Mouse (Mus musculus): ENCODE measurements at regions not wholly inside any gene's neighbourhood (a gene's known extent, or its start where the extent isn't known, plus 50 kb on each side); places are given as distances from the start of the nearest gene placed in this dataset.
A peak's percentile ranks its signal among the peaks of the same experiment; 100 is the strongest.

GRCm38 (mm10) chr17:3962176-3962575, 266.1 kb upstream of the Nox3 start:
- H3K27me3 ChIP-seq, result no peaks in the 10 kb centered on the region
- no peaks in the 10 kb centered on the region for H3K4me1 ChIP-seq (replicated peaks)
- no peak overlapping the region for H3K9ac ChIP-seq
- H3K9me3 ChIP-seq, result no peaks in the 10 kb centered on the region
- no peak overlapping the region for H3K4me2 ChIP-seq
- no peak for ATAC-seq (ENCODE audit: low FRiP score, low read depth)
- H3K27ac ChIP-seq (replicated peaks), result no peak overlapping the region
- 67% methylated on average over 3 of the region's 3 CpGs for WGBS
- H3K4me3 ChIP-seq, result no peak overlapping the region
- H3K36me3 ChIP-seq, result no peaks in the 10 kb centered on the region

GRCm38 (mm10) chr17:3946540-3946939, 250.5 kb upstream of the Nox3 start:
- Histone ChIP-seq H3K36me3 (no peaks in the 10 kb centered on the region), H3K9ac (no peak overlapping the region), H3K27me3 (no peaks in the 10 kb centered on the region), H3K9me3 (no peaks in the 10 kb centered on the region), H3K4me2 (no peak overlapping the region), H3K27ac (replicated peaks) (no peak overlapping the region), H3K4me1 (replicated peaks) (no peaks in the 10 kb centered on the region), H3K4me3 (no peak overlapping the region)
- 90% methylated on average over 3 of the region's 3 CpGs for WGBS
- no peak for ATAC-seq (ENCODE audit: low FRiP score, low read depth)

- Histone ChIP-seq H3K4me1 (replicated peaks) (0 out of 2 replicates have a peak, but pooled peaks cover 7% of the 10 kb centered on the region), H3K9ac (no peak overlapping the region)
- 84% methylated on average over 4 of the region's 4 CpGs for WGBS
Measured at GRCm38 (mm10) chr17:3936361-3936760, 240.3 kb upstream of the Nox3 start.

GRCm38 (mm10) chr17:3933208-3933607, 237.1 kb upstream of the Nox3 start:
- no peaks in the 10 kb centered on the region for H3K27me3 ChIP-seq
- no peaks in the 10 kb centered on the region for H3K36me3 ChIP-seq
- no peaks in the 10 kb centered on the region for H3K9me3 ChIP-seq
- H3K4me2 ChIP-seq, result no peak overlapping the region
- no peak for ATAC-seq (ENCODE audit: low FRiP score, low read depth)
- H3K4me3 ChIP-seq, result no peak overlapping the region
- 42% methylated on average over 4 of the region's 4 CpGs for WGBS
- no peak overlapping the region for H3K27ac ChIP-seq (replicated peaks)
- no peak overlapping the region for H3K9ac ChIP-seq
- 0 out of 2 replicates have a peak, but pooled peaks cover 7% of the 10 kb centered on the region for H3K4me1 ChIP-seq (replicated peaks)

More at GRCm38 (mm10) chr17:3936361-3936760, 240.3 kb upstream of the Nox3 start:
- Histone ChIP-seq H3K4me2 (no peak overlapping the region), H3K9me3 (no peaks in the 10 kb centered on the region), H3K27ac (replicated peaks) (no peak overlapping the region), H3K4me3 (no peak overlapping the region), H3K36me3 (no peaks in the 10 kb centered on the region), H3K27me3 (no peaks in the 10 kb centered on the region)
- no peak for ATAC-seq (ENCODE audit: low FRiP score, low read depth)

- ATAC-seq (ENCODE audit: low FRiP score, low read depth), result no peak
- H3K27me3 ChIP-seq, result no peaks in the 10 kb centered on the region
- H3K4me3 ChIP-seq, result no peak overlapping the region
- 0 out of 2 replicates have a peak, but pooled peaks cover 7% of the 10 kb centered on the region for H3K4me1 ChIP-seq (replicated peaks)
- H3K36me3 ChIP-seq, result no peaks in the 10 kb centered on the region
- H3K4me2 ChIP-seq, result no peak overlapping the region
- no peaks in the 10 kb centered on the region for H3K9me3 ChIP-seq
- no peak overlapping the region for H3K9ac ChIP-seq
- H3K27ac ChIP-seq (replicated peaks), result no peak overlapping the region
- WGBS, result 71% methylated on average over 5 of the region's 5 CpGs
Measured at GRCm38 (mm10) chr17:3932071-3932470, 236.0 kb upstream of the Nox3 start.

DNA sequence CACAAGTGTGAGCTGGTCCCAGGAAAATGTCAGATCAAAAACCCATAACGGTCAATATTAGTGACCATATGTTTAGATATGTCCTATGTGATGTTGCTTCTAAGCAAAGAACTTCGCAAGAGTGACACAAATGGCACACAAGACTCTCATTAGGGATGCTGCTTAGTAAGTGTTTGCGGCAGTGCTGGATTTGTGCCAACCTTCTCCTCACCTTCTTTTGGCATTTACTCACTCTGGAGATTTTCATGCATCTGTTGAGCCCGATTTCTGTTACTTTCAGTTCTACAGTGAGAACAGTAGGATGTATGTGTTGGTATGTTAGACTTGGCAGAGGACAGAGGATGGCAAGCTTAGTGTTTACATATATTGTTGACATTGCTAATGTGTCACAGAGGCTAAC, 231.0 kb upstream of the Nox3 start:
- H3K9me3 ChIP-seq, result no peaks in the 10 kb centered on the region
- no peak overlapping the region for H3K4me2 ChIP-seq
- H3K36me3 ChIP-seq, result no peaks in the 10 kb centered on the region
- H3K27me3 ChIP-seq, result no peaks in the 10 kb centered on the region
- H3K4me1 ChIP-seq (replicated peaks), result no peaks in the 10 kb centered on the region
- H3K4me3 ChIP-seq, result no peak overlapping the region
- no peak overlapping the region for H3K27ac ChIP-seq (replicated peaks)
- H3K9ac ChIP-seq, result no peak overlapping the region
- no peak for ATAC-seq (ENCODE audit: low FRiP score, low read depth)
- WGBS, result 66% methylated on average over 4 of the region's 4 CpGs

DNA sequence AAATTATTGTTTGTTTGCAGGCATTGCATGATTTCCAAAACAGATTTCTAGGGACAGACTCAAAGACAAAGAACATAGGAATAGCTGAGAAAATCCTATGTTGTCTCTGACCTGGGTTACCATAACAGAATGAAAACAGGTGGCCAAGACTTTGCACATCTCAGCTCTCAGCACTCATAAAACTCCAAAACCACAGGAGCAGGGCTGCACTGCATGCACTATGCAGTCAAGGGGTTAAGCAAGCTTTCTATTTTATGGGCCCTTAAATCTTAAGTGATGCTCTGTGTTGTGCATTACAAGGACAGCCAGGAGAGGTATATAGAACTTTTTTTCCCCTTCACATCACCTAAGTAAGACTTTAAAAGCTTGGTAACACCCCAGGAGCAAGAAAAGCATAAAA, 224.2 kb upstream of the Nox3 start:
- H3K36me3 ChIP-seq, result no peaks in the 10 kb centered on the region
- no peak overlapping the region for H3K27ac ChIP-seq (replicated peaks)
- H3K4me2 ChIP-seq, result no peak overlapping the region
- no peak overlapping the region for H3K9ac ChIP-seq
- no peaks in the 10 kb centered on the region for H3K4me1 ChIP-seq (replicated peaks)
- no peak for ATAC-seq (ENCODE audit: low FRiP score, low read depth)
- H3K4me3 ChIP-seq, result no peak overlapping the region
- no peaks in the 10 kb centered on the region for H3K27me3 ChIP-seq
- no peaks in the 10 kb centered on the region for H3K9me3 ChIP-seq

- 85% methylated on average over 3 of the region's 3 CpGs for whole genome bisulfite sequencing
- ATAC-seq (ENCODE audit: low FRiP score, low read depth), result no peak
- no peak overlapping the region for H3K4me3 ChIP-seq
- H3K4me2 ChIP-seq, result no peak overlapping the region
- H3K36me3 ChIP-seq, result no peaks in the 10 kb centered on the region
- no peaks in the 10 kb centered on the region for H3K4me1 ChIP-seq (replicated peaks)
- no peaks in the 10 kb centered on the region for H3K27me3 ChIP-seq
- no peaks in the 10 kb centered on the region for H3K9me3 ChIP-seq
- no peak overlapping the region for H3K9ac ChIP-seq
- no peak overlapping the region for H3K27ac ChIP-seq (replicated peaks)
Measured at GRCm38 (mm10) chr17:3892826-3893225, 196.8 kb upstream of the Nox3 start.

DNA sequence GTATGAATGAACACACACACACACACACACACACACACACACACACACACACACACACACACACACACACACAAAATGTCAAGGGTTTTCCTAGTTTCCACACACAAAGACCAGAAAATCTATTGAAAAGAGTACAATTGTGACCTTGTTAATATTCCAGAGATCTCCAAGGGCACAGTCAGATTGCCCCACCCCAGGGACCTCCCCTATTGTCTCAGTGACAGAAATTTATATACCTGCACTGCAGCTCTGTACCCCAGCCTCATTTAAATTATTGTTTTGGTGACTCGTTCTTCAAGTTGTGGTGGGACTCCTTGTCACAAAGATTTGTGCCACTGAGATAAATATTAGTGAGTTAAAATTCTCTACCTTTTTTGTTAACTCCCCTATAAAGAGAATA, 187.1 kb upstream of the Nox3 start:
- 40% methylated on average over 1 of the region's 1 CpGs for whole genome bisulfite sequencing
- no peaks in the 10 kb centered on the region for H3K9me3 ChIP-seq
- H3K4me1 ChIP-seq (replicated peaks), result no peaks in the 10 kb centered on the region
- H3K27ac ChIP-seq (replicated peaks), result no peak overlapping the region
- no peak overlapping the region for H3K4me3 ChIP-seq
- H3K4me2 ChIP-seq, result no peak overlapping the region
- ATAC-seq (ENCODE audit: low FRiP score, low read depth), result no peak
- H3K36me3 ChIP-seq, result no peaks in the 10 kb centered on the region
- H3K27me3 ChIP-seq, result no peaks in the 10 kb centered on the region
- H3K9ac ChIP-seq, result no peak overlapping the region

GRCm38 (mm10) chr17:3879075-3879474, 183.0 kb upstream of the Nox3 start:
- Histone ChIP-seq H3K9ac (no peak overlapping the region), H3K4me1 (replicated peaks) (no peaks in the 10 kb centered on the region), H3K9me3 (no peaks in the 10 kb centered on the region), H3K36me3 (no peaks in the 10 kb centered on the region), H3K27me3 (no peaks in the 10 kb centered on the region), H3K4me2 (no peak overlapping the region), H3K4me3 (no peak overlapping the region), H3K27ac (replicated peaks) (no peak overlapping the region)
- no peak for ATAC-seq (ENCODE audit: low FRiP score, low read depth)
- 83% methylated on average over 3 of the region's 3 CpGs for WGBS

- H3K27ac ChIP-seq (replicated peaks), result 0 out of 2 replicates have a peak overlapping the region, but pooled peaks have one; percentile 7
- WGBS, result 30% methylated on average over 4 of the region's 4 CpGs
Measured at GRCm38 (mm10) chr17:3869459-3870194, 173.6 kb upstream of the Nox3 start.

DNA sequence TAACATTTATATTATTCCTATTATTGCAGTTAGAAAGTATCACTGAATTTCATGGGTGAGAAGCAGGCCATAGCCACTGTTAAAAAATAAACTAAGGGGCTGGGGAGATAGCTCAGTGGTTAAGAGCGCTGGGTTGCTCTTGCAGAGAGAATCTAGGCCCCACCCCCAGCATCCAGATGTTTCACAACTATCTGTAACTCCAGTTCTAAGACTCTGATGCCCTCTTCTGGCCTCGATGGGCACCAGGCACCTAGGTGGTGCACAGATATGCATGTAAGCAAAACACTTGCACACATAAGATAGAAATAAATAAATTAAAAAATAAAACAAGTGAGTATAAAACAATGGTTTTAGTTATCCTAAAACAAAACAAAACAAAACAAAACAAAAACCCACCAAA, 166.3 kb upstream of the Nox3 start:
- no peaks in the 10 kb centered on the region for H3K9me3 ChIP-seq
- H3K4me1 ChIP-seq (replicated peaks), result no peaks in the 10 kb centered on the region
- no peak overlapping the region for H3K4me3 ChIP-seq
- no peak for ATAC-seq (ENCODE audit: low FRiP score, low read depth)
- no peak overlapping the region for H3K4me2 ChIP-seq
- WGBS, result 23% methylated on average over 2 of the region's 2 CpGs
- no peaks in the 10 kb centered on the region for H3K36me3 ChIP-seq
- no peak overlapping the region for H3K9ac ChIP-seq
- no peaks in the 10 kb centered on the region for H3K27me3 ChIP-seq
- H3K27ac ChIP-seq (replicated peaks), result no peak overlapping the region

More at GRCm38 (mm10) chr17:3869459-3870194, 173.6 kb upstream of the Nox3 start:
- ATAC-seq (ENCODE audit: low FRiP score, low read depth), result no peak
- no peak overlapping the region for H3K4me2 ChIP-seq
- no peaks in the 10 kb centered on the region for H3K36me3 ChIP-seq
- peaks cover 6% of the 10 kb centered on the region; the same call in 1 of the 2 replicates for H3K4me1 ChIP-seq (replicated peaks)
- no peaks in the 10 kb centered on the region for H3K27me3 ChIP-seq
- H3K9me3 ChIP-seq, result no peaks in the 10 kb centered on the region
- no peak overlapping the region for H3K9ac ChIP-seq
- no peak overlapping the region for H3K4me3 ChIP-seq

DNA sequence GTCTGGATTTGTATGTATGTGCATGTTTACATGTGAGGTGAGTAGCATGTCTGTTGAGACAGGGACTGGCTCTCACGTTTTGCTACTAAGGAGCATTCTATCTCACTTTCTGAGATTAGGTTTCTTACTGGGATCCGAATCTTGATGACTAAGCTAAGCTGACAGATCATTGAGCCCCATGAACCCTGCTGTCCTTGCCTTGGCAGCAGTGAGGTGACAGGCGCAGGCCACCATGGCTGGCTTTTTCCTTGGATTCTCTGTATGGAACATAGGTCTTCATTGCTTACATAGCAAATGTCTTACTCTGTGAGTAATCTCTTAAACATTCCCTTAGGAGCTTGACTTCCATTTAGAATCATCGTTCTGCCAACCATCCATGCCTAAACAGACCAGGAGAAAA, 140.3 kb upstream of the Nox3 start:
- Histone ChIP-seq H3K4me1 (replicated peaks) (no peaks in the 10 kb centered on the region), H3K27me3 (no peaks in the 10 kb centered on the region), H3K4me3 (no peak overlapping the region), H3K9ac (no peak overlapping the region), H3K36me3 (no peaks in the 10 kb centered on the region), H3K9me3 (no peaks in the 10 kb centered on the region), H3K27ac (replicated peaks) (no peak overlapping the region), H3K4me2 (no peak overlapping the region)
- WGBS, result 68% methylated on average over 4 of the region's 4 CpGs
- ATAC-seq (ENCODE audit: low FRiP score, low read depth), result no peak
